Mouse (Mus musculus) CD4-positive naive resting alpha-beta T cell, adult 57 days (primary cell): ENCODE results near the gene Mgat4d. TPM values are rescaled to one million over a fixed set of nuclear protein-coding genes. Genes with fewer than 3 reads are reported as not detected.

Experiments
- total RNA-seq: library from RNA; stranded (reverse); gene quantifications from one replicate; pipeline ENCODE4 v1.2.4, GENCODE M21; 2023

Mgat4d gene
- total RNA-seq, result not detected

GRCm38 (mm10) chr8:83348263-83348662 lies at the start of gene Mgat4d:
TSS of gene Mgat4d (plus strand) at chr8:83348471.

GRCm38 (mm10) chr8:83331899-83332697 lies 16.2 kb upstream of the Mgat4d start, which contains the start of gene Elmod2:
TSS of gene Elmod2 (minus strand) at chr8:83332486.

DNA sequence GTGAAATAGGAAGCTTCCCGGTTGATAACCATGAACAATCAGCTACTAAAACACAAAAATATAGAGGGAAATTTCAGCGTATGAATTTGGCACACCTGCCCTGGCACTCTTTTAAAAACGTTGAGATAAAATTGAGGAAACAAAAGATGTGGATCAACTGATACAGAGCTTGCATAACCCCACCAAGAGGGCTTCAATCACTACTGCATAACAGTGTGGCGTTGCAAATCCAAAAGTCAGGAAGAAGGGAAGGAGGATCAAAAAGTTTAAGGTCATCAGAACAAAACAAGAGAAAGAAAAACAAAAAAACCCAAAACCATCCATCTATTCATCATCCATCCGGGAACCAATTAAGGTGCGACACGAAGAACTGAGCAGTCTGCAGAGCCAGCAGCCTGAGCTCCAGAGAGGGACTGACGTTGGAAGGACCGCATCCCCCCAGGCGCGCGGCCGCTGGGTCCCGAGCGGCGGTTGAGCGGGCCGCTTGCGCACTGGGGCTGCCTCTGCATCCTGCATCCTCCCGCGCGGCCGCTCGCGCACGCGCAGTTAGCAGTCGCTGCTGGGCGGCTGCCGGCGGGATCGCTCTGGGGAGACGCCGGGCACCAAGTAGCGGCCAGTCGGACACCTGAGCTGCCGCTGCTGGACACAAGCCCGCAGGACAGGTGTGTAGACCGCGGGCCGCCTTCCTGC lies 41.2 kb downstream of the Mgat4d start, which contains the start of gene Clgn:
Gene Clgn, plus strand, starts transcription at position 552 of the 690 bp plus-strand sequence.

Other genes with a start within 250 kb of the Mgat4d start
- 3.3 TPM for gene Tbc1d9, start 183.1 kb upstream of the Mgat4d start, total RNA-seq
- not detected for gene Gm10645, start 182.3 kb upstream of the Mgat4d start, total RNA-seq
- not detected for gene Ucp1, start 58.1 kb upstream of the Mgat4d start, total RNA-seq
- 5.6 TPM for gene Elmod2, start 16.0 kb upstream of the Mgat4d start, total RNA-seq
- not detected for gene Clgn, start 41.4 kb downstream of the Mgat4d start, total RNA-seq
- gene Scoc, start 109.9 kb downstream of the Mgat4d start, total RNA-seq, result 21.1 TPM
- not detected for gene Olfr370, start 187.3 kb downstream of the Mgat4d start, total RNA-seq
- 79.0 TPM for gene Ndufb7, start 218.2 kb downstream of the Mgat4d start, total RNA-seq